Mouse (Mus musculus) heart, adult 11 months (tissue): ENCODE results near the gene Rnf113a2.

Experiments
- DNase-seq: peaks from one replicate; pipeline ENCODE4 v3.0.0; 2022

Gene Rnf113a2

DNA sequence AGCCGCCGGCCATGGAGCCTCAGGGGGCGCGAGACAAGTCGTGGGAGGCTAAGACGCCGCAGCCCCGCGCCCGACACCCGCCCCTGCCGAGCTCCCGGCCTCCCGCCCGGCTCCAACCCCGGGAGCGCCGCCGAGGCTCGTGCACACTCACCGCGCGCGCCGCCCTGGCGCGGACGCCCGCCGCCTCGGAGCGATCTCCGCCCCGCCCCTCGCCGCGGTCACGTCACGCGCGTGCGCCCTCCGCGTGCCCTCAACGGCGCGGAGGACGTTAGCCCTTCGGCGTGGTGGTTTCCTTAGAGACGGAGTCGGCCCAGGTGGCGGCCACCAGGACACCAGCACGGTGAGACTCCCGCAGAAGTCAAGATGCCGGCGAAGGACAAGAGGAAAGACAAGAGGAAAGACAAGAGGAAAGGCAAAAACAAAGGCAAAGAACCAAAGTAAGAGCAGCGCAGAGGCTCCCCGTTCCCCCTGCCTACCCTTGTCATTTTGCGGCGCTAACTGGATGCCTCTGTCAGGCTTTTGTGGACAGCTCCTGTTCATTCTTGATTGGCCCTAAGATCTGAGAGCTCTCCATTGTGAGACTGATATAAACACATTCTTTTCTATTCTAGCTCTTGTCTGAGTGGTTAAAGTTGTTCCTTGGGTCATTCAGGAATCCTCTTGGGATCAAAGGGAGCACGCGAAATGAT is 8.0 kb upstream of the Rnf113a2 start, which contains the start of the genes Entpd5 and Bbof1:
Gene Entpd5, minus strand, starts transcription at position 211 of the 689 bp plus-strand sequence.
Gene Bbof1, plus strand, starts transcription at position 253 of the 689 bp plus-strand sequence.
- DNase-seq = peak; percentile 99

DNA sequence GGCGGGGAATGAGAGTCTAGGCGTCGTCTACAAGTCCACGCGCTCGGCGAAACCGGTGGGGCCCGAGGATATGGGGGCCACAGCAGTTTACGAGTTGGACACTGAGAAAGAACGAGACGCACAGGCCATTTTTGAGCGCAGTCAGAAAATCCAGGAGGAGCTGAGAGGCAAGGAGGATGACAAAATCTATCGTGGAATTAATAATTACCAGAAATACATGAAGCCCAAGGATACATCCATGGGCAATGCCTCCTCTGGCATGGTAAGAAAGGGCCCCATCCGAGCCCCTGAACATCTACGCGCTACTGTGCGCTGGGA is 568 bp downstream of the Rnf113a2 start:
- peak; percentile 91 for DNase-seq

- DNase-seq = no peak
Measured at GRCm38 (mm10) chr12:84423990-84424389, 7.0 kb downstream of the Rnf113a2 start.

DNA sequence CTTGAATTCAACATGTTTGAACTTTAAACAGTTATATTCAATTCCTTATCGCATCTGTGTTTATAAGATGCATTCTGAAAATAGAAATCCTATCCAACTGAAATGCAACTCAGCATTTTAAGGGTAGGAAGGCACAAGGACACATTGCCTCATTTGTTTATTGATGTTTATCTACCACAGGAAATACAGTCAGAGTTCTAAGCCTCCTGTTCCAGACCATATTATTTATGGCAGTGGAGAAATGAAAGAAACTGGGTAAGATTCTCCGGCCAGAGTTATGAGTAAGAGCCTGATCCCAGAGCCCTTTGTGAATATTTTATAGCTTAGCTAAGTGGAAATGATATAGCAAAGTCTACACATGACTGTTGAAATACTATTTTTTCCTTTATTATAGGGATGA is 12.8 kb downstream of the Rnf113a2 start:
- no peak for DNase-seq

DNA sequence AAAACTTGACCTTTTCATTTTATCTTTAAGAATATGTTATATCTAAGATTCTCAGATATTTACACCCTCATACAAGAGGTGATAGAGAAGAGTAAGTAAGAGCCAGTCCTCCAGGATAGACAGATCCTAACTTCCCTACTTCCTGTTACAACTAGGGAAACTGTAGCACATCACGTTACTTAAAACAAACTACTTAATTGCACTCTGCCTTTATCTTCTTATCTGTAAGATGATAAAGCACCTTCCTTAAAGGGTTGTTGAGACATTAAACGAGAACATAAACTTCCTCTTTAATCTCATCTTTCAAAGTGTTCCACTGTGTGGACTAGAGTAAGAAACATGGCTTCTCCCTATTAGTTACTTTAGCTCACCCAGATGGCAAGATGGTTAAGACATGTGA is 21.7 kb downstream of the Rnf113a2 start:
- no peak for DNase-seq

GRCm38 (mm10) chr12:84442526-84442925 is 25.5 kb downstream of the Rnf113a2 start:
- no peak for DNase-seq

DNA sequence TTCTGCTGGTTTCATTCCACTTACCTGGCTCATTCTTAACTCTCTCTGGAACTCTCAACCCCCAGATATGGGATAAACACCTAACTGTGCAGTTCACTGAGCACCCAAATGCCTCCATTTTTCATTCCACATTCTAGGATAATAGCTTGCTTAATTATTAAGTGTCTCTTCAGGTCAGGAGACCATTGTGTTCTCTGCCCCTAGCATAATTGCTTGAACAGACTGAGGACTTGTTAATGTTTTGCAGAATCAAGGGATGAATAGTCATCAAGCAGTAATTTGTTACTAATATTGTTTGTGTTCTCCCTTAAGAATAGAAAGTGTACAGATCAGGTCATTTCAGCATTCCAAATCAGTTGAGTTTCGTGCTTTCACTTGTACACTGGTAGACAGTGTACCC is 30.4 kb downstream of the Rnf113a2 start:
- DNase-seq = peak; percentile 35

- DNase-seq = peak; percentile 23
Measured at GRCm38 (mm10) chr12:84448181-84448580, 31.2 kb downstream of the Rnf113a2 start.

DNA sequence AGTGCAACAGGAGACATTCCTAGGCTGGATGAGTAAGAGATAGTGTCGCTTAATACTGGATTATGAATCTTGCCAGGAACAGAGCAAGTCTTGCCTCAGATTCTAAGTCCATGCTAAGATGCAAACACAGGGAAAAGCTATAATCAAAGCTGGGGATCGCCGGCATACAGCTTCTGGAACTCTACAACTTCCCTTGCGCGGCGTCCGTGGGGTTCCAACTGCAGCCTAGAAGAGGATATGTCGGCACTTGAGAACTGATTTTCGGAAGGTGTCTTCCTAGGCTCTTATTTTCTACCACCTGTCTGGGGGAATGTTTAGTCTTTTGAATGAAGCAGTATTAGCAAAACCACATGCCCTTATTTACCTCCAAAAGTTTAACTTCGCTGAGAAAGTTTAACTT is 32.9 kb downstream of the Rnf113a2 start:
- DNase-seq = peak; percentile 86

DNA sequence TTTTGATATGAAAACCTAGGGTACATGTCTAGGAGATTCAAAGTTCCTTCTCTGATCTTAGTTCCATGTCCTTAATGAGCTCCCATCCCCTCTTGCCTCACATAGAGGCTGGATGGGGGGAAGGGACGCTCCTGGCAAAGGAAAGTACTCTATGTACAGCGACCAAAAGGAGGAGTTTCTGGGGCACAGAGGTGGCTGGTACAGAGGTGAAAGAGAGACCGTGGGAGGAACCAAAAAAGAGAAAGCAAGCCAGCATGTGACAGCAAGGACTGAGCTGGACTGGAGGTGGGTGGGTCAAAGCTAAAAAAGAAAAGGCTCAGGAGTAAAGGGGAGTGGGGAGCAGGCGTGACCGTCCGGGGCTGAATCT is 33.3 kb downstream of the Rnf113a2 start:
- no peak for DNase-seq

DNA sequence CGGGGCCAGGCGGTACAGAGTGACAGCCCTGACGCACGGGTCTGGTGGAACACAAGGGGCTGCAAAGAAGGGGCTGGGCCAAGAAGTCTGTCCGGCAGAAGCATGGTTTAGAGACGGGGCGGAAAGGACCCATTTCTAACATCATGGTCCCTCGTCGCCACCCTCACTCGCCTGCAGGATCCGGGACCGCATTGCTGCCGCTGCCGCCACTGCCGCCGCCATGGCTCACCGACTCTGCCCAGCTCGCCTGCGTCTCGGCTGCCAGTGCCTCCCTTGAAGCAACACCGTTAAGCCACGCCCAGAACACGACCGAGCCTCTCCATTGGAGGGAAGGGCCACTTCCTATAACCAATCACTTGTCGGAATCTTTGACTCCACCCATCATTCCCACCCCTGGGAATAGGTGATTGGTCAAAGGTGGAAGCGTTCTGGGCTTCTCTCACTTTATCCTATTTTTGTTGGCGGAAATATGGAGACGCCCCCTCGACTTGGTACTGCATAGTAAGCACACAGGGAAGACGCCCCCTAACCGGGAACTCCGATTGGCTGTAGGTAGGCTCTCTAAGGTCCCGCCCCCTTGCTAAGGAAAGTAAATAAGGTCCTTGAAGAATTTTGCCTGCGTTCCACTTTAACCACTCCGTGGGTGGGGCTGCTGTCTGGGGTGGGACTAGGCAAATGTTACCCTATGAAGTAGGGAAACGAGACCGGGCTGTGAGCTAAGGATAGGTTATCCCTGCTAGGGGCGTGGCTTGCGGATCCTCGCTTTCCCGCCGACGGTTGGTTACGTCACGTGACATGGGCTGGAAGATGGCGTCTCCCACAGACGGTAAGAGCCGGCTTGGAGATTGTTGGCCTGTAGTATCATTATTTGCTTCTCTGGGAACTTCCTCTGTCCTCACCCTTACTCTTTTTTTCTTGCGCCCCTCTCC is 34.0 kb downstream of the Rnf113a2 start, which contains the start of the genes Aldh6a1 and Lin52:
Gene Aldh6a1, minus strand, starts transcription at position 287 of the 929 bp plus-strand sequence.
Gene Lin52, plus strand, starts transcription at position 705 of the 929 bp plus-strand sequence.
- peak; percentile 100 for DNase-seq

DNA sequence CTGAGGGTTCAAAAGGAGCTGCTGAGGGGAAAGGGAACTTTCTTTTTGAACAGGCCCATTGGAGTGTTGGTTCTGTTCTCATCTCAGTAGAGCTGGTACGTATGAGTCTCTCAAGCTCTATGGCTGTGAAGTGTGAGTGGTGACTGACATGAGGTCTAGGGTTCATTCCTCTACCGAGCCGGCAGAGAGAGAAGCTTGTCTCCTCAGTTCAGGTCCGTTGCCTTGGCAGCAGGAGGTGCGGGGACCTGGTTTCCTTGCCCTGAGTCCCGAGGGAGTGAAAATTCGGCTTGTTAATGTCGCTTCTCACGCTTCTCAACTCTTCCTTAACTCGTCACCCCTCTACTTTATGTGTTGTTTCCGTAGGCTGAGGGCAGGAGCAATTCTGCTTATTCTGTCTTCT is 34.8 kb downstream of the Rnf113a2 start:
- DNase-seq = no peak

DNA sequence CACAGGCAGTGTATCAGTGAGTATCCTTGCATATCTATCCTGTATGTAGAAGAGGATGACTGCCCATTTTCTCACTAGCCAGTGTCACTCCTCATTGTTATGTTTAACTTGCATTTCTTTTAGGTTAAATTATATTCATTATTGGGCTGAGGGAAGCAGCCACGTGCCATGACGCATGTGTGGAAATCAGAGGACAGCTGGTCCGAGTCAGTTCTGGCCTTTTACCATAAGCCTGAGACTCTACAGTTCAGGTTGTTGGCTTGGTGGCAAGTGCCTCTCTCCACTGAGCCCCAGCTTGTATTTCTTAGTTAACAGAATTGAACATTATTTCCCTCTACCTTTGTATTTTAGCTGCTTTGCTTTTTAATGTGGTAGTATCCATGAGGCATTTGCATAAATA is 39.9 kb downstream of the Rnf113a2 start:
- DNase-seq = peak; percentile 60

DNA sequence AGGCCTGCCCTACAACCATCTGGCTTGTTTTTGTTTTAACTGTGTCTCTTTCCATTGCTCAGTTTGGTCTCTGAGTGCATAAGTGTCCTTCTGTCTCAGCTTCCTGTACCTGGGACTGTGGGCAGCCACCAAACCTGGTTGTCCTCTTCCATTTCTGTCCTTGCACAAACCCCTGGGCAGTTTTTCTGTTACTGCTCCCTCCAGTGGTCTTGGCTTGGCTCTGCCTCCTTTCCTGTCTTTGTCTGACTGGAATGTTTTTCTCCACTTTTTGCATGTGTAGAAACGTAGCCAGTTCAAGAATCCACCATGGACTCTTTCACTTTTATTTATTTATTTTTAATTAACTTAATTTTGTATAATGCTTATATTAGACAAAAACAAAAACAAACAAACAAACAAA is 42.8 kb downstream of the Rnf113a2 start:
- no peak for DNase-seq

- DNase-seq = peak; percentile 50
Measured at GRCm38 (mm10) chr12:84461416-84461815, 44.4 kb downstream of the Rnf113a2 start.

DNA sequence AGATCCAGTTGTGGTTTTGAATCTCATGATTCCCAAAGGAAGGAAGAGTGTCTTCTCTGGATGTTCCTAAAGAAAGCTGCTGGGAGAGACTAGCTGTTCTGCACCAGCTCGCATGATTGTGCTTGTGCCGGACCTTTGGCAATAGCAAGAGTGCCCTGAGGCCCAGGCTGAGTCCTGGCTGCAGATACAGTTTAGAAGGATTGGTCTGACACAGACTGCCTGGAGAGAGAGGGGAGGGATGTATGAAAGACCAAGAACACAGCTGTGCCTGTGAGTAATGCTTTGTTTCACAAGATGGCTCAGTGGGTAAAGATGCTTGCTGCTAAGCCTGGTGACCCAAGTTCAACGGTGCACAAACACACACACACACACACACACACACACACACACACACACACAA is 45.9 kb downstream of the Rnf113a2 start:
- peak; percentile 64 for DNase-seq
